10 mouse cellular contexts compared by ENCODE assay signal in the genomic region with DNA sequence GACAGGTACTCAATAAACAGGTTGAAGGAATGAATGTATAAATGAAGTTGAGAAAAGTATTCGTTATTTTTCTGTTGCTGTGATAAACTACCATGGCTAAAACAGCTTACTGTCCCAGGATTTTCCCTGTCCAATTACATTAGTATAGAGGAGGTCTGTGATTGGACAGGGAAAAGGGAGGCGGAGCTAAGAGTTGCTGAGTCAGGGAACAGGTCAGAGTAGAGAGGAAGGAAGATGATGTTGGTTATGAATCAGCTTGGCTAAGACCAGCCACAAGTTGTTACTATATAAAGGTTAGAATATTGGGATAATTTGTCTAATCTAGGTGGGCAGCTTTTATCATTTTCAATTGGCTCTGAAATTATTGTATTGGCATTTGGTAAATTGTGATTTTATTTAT. TPM values are rescaled to one million over a fixed set of nuclear protein-coding genes. Genes with fewer than 3 reads are reported as not detected.
DNase-seq lines count a peak whose midpoint lies in the region; ATAC-seq lines count a peak whose summit lies in the region.
"Had no signal": no experiment of that assay in that cellular context is flagged by ENCODE, and none has a peak within 500 bp of the region (broad histone marks: within the 10 kb centered on the region; RNA-seq: fewer than 3 reads in every experiment).

No protein-coding gene starts in this region.

- H3K4me3 ChIP-seq in liver, embryonic 11.5 days (ENCODE audit: low read depth, low read length): no peak overlapping the region
- H3K4me3 ChIP-seq: heart, embryonic 12.5 days; midbrain, embryonic 15.5 days had no signal

- H3K27me3 ChIP-seq in liver, embryonic 11.5 days (replicated peaks; ENCODE audit: control insufficient read depth, insufficient read depth, low read length): no peaks in the 10 kb centered on the region
- H3K27me3 ChIP-seq: heart, embryonic 12.5 days; midbrain, embryonic 15.5 days had no signal

- no peaks in the 10 kb centered on the region for H3K4me1 ChIP-seq in liver, embryonic 11.5 days (replicated peaks; ENCODE audit: control insufficient read depth, insufficient read depth, low read length)

- H3K36me3 ChIP-seq in liver, embryonic 11.5 days (ENCODE audit: control insufficient read depth, insufficient read depth, low read length): peaks cover 1% of the 10 kb centered on the region; the same call in 1 of the 2 replicates

- ATAC-seq in liver, embryonic 11.5 days (replicated peaks; ENCODE audit: low FRiP score): no peak
- peak; percentile 65 for ATAC-seq in erythroblast, adult 5-6 weeks (replicated peaks; ENCODE audit: low FRiP score, poor library complexity, severe bottlenecking)
- no peak for ATAC-seq in megakaryocyte-erythroid progenitor cell, adult 5-6 weeks (replicated peaks; ENCODE audit: low FRiP score, low TSS enrichment, poor library complexity, severe bottlenecking)
- ATAC-seq: midbrain, embryonic 15.5 days had no signal

- H3K4me2 ChIP-seq in liver, embryonic 11.5 days: no peak overlapping the region
- H3K4me2 ChIP-seq: heart, embryonic 12.5 days; midbrain, embryonic 15.5 days had no signal

- no peak overlapping the region for H3K9ac ChIP-seq in liver, embryonic 11.5 days (ENCODE audit: low read depth, low read length)
- H3K9ac ChIP-seq: heart, embryonic 12.5 days; midbrain, embryonic 15.5 days had no signal

- no peak overlapping the region for H3K27ac ChIP-seq in liver, embryonic 11.5 days (ENCODE audit: low read depth, low read length)
- H3K27ac ChIP-seq: midbrain, embryonic 15.5 days had no signal

- H3K9me3 ChIP-seq in liver, embryonic 11.5 days (ENCODE audit: control insufficient read depth, low read length): no peaks in the 10 kb centered on the region
- H3K9me3 ChIP-seq: heart, embryonic 12.5 days; midbrain, embryonic 15.5 days had no signal

- DNase-seq in liver (peak; percentile 74), MN1 (ENCODE audit: low spot score) (peak; percentile 19)
- no peak for DNase-seq in liver, embryonic 11.5 days (ENCODE audit: low spot score)
- DNase-seq in retina, embryonic 14.5 days (ENCODE audit: low spot score): peak; percentile 53
- DNase-seq in embryo, embryonic 10 days (ENCODE audit: low spot score): no peak
- no peak for DNase-seq in layer of hippocampus, postnatal 36 days

- WGBS in liver, embryonic 11.5 days: 24% methylated on average over 2 of the region's 2 CpGs

RNA-seq across cellular contexts. Expression of a gene that starts 22.5 kb away (rescaled TPM):
- 233 and 252 TPM in 2 replicates for polyA plus RNA-seq in liver, embryonic 11.5 days (2014; fragmentation: Nextera tagmentation; extraction: Ambion mirVana)
- 18.4 and 22.8 TPM in 2 replicates for total RNA-seq in erythroblast, adult 5-6 weeks (2015; ENCODE audit: low replicate concordance)
- total RNA-seq in erythroblast, adult 5-6 weeks (2017; ENCODE audit: low replicate concordance): 33.5 and 45.1 TPM in 2 replicates
- 35.8 and 38.1 TPM in 2 replicates for total RNA-seq in megakaryocyte-erythroid progenitor cell, adult 5-6 weeks (2014; fragmentation: Nextera tagmentation)
- 152 and 153 TPM in 2 replicates for total RNA-seq in megakaryocyte-erythroid progenitor cell, adult 5-6 weeks (2017)
- total RNA-seq in layer of hippocampus, postnatal 36 days (2021): 10 to 100 TPM; 76.7 to 99.9 TPM

RNA-seq across cellular contexts. Expression of a gene that starts 39.9 kb away (rescaled TPM):
- 0.90 and 1.3 TPM in 2 replicates for polyA plus RNA-seq in liver, embryonic 11.5 days (2014; fragmentation: Nextera tagmentation; extraction: Ambion mirVana)
- total RNA-seq in erythroblast, adult 5-6 weeks (2015; ENCODE audit: low replicate concordance): not detected in 2 replicates
- total RNA-seq in erythroblast, adult 5-6 weeks (2017; ENCODE audit: low replicate concordance): 0.28 TPM in 1 of 2 replicates, not detected in the other
- 0.87 and 2.4 TPM in 2 replicates for total RNA-seq in megakaryocyte-erythroid progenitor cell, adult 5-6 weeks (2014; fragmentation: Nextera tagmentation)
- 0.70 and 4.2 TPM in 2 replicates for total RNA-seq in megakaryocyte-erythroid progenitor cell, adult 5-6 weeks (2017)
- 1 to 10 TPM; 5.3 to 7.3 TPM for total RNA-seq in layer of hippocampus, postnatal 36 days (2021)

RNA-seq across cellular contexts. Expression of a gene that starts 44.7 kb away (rescaled TPM):
- polyA plus RNA-seq in liver, embryonic 11.5 days (2014; fragmentation: Nextera tagmentation; extraction: Ambion mirVana): 5.6 and 5.8 TPM in 2 replicates
- total RNA-seq in erythroblast, adult 5-6 weeks (2015; ENCODE audit: low replicate concordance): 1.3 and 8.5 TPM in 2 replicates
- 3.5 and 4.3 TPM in 2 replicates for total RNA-seq in erythroblast, adult 5-6 weeks (2017; ENCODE audit: low replicate concordance)
- total RNA-seq in megakaryocyte-erythroid progenitor cell, adult 5-6 weeks (2014; fragmentation: Nextera tagmentation): 18.4 and 19.4 TPM in 2 replicates
- 15.7 and 20.1 TPM in 2 replicates for total RNA-seq in megakaryocyte-erythroid progenitor cell, adult 5-6 weeks (2017)
- total RNA-seq in layer of hippocampus, postnatal 36 days (2021): 10 to 100 TPM; 20.9 to 24.4 TPM

Comparison
In these comparisons a context has a peak if more than half of its experiments do, and no peak if none do; other contexts are left out.
1. DNase-seq: peak in liver (single experiment), MN1 (single experiment) and retina, embryonic 14.5 days (single experiment); none in liver, embryonic 11.5 days (single experiment), embryo, embryonic 10 days (single experiment) and layer of hippocampus, postnatal 36 days (0 of 2).